Mouse (Mus musculus) limb, embryonic 11.5 days (tissue): ENCODE measurements at regions not wholly inside any gene's neighbourhood (a gene's known extent, or its start where the extent isn't known, plus 50 kb on each side); places are given as distances from the start of the nearest gene placed in this dataset.

Source experiments
- ATAC-seq: fragments of 200-750 bp; cut with Nextera tagmentation; 2 replicates; pipeline ENCODE4 v1.8.0; 2017; ENCODE audit warnings: low read depth; ENCODE audit not compliant: insufficient number of reproducible peaks, low FRiP score, low TSS enrichment
- DNase-seq: peaks from one replicate; pipeline ENCODE4 v3.0.0-alpha.2; 2015; ENCODE audit warnings: low spot score
- H3K27ac ChIP-seq: fragments of 300-500 bp; sonication (generic); replicated peaks from 2 replicates; pipeline ENCODE4 v1.5.1; 2014; ENCODE audit warnings: low read depth, mild to moderate bottlenecking, low read length
- H3K27me3 ChIP-seq: fragments of 300-500 bp; sonication (generic); 2 replicates; pipeline ENCODE4 v1.6.1; 2014; ENCODE audit warnings: mild to moderate bottlenecking, low read length, mixed read lengths; ENCODE audit not compliant: control insufficient read depth, insufficient read depth
- H3K36me3 ChIP-seq: fragments of 300-500 bp; sonication (generic); 2 replicates; pipeline ENCODE4 v1.6.1; 2014; ENCODE audit warnings: mild to moderate bottlenecking, low read length, moderate library complexity, mixed read lengths; ENCODE audit not compliant: control insufficient read depth, insufficient read depth
- H3K4me1 ChIP-seq: fragments of 300-500 bp; sonication (generic); 2 replicates; pipeline ENCODE4 v1.6.1; 2014; ENCODE audit warnings: low read length, mixed read lengths; ENCODE audit not compliant: control insufficient read depth, insufficient read depth
- H3K4me2 ChIP-seq: fragments of 300-500 bp; sonication (generic); 2 replicates; pipeline ENCODE4 v1.6.1; 2014; ENCODE audit warnings: low read depth, mild to moderate bottlenecking, moderate library complexity; ENCODE audit not compliant: severe bottlenecking
- H3K4me3 ChIP-seq: fragments of 300-500 bp; sonication (generic); 2 replicates; pipeline ENCODE4 v1.5.1; 2014; ENCODE audit warnings: low read depth, low read length
- H3K9ac ChIP-seq: fragments of 300-500 bp; sonication (generic); 2 replicates; pipeline ENCODE4 v1.6.1; 2014; ENCODE audit warnings: mild to moderate bottlenecking, low read length
- H3K9me3 ChIP-seq: fragments of 300-500 bp; sonication (generic); 2 replicates; pipeline ENCODE4 v1.6.1; 2016; ENCODE audit warnings: low read length; ENCODE audit not compliant: control insufficient read depth
- WGBS: fragments of 180-500 bp; shearing (Covaris S2); extraction: QIAGEN DNeasy Blood & Tissue Kit; methylation state at CpG from one replicate; pipeline ENCODE4 v1.1.7; 2014; 5-methylcytosine and 5-hydroxymethylcytosine counted together

DNA sequence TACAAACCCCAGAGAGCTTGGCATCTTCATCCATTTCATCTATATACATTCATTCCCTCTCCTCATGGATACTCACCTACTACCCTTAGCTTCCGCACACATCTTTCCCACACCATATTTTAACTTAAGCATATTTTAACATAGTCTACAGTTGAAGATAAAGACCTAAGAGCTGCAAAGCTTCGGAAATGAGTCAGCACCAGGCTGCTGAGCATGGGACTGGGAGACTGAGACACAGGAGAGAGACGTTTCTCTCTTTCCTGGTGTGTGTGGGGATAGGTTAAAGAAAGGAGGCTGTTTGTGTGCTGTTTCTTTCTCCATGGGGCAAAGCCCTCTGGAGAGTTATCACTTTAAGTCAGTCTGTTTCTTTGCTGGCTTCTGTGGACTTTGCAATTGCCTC lies 264.3 kb downstream of the Sorl1 start:
- DNase-seq: no peak
- Histone ChIP-seq H3K4me3 (no peak overlapping the region), H3K9ac (no peak overlapping the region), H3K36me3 (no peaks in the 10 kb centered on the region), H3K4me1 (peaks cover 30% of the 10 kb centered on the region), H3K27ac (peak overlapping the region; percentile 89), H3K9me3 (no peaks in the 10 kb centered on the region), H3K4me2 (no peak overlapping the region), H3K27me3 (no peaks in the 10 kb centered on the region)
- WGBS: 82% methylated on average over 3 of the region's 3 CpGs
- no peak for ATAC-seq

DNA sequence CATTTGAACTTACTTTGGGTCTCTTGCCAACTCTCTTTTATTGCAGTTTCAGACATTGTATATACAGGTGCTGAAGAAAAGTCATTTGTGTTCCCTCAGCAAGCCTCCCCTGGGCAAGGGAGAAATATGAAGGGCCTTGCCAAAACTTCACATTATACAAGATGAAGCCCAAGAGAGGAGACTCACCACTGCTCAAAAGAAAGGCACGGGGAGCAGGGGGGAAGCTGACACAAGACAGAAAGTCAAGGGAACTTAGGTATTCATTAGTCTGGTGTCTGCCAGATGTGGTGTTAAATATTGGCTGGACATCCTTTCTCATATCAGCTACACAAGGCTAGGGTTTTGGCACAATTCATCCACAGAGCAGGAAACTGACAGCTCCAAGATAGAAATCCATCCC lies 272.0 kb downstream of the Sorl1 start:
- Histone ChIP-seq H3K9ac (no peak overlapping the region), H3K4me3 (no peak overlapping the region), H3K36me3 (no peaks in the 10 kb centered on the region), H3K27ac (no peak overlapping the region), H3K4me1 (no peaks in the 10 kb centered on the region), H3K4me2 (no peak overlapping the region), H3K27me3 (no peaks in the 10 kb centered on the region), H3K9me3 (no peaks in the 10 kb centered on the region)
- DNase-seq (no peak), ATAC-seq (no peak)
- WGBS: 80% methylated on average over 1 of the region's 1 CpGs

- Histone ChIP-seq H3K4me3 (no peak overlapping the region), H3K36me3 (no peaks in the 10 kb centered on the region), H3K9ac (no peak overlapping the region), H3K27ac (no peak overlapping the region), H3K27me3 (no peaks in the 10 kb centered on the region), H3K4me2 (no peak overlapping the region), H3K4me1 (0 out of 2 replicates have a peak, but pooled peaks cover 3% of the 10 kb centered on the region), H3K9me3 (no peaks in the 10 kb centered on the region)
- DNase-seq (no peak), ATAC-seq (no peak)
- WGBS: 71% methylated on average over 4 of the region's 4 CpGs
Measured at GRCm38 (mm10) chr9:41849628-41850326, 274.3 kb downstream of the Sorl1 start.

GRCm38 (mm10) chr9:41844616-41845015 lies 279.5 kb downstream of the Sorl1 start:
- Histone ChIP-seq H3K9ac (no peak overlapping the region), H3K9me3 (no peaks in the 10 kb centered on the region), H3K4me2 (no peak overlapping the region), H3K36me3 (no peaks in the 10 kb centered on the region), H3K27ac (no peak overlapping the region), H3K4me3 (no peak overlapping the region), H3K4me1 (0 out of 2 replicates have a peak, but pooled peaks cover 3% of the 10 kb centered on the region), H3K27me3 (no peaks in the 10 kb centered on the region)
- 89% methylated on average over 3 of the region's 3 CpGs for WGBS
- DNase-seq (no peak), ATAC-seq (no peak)

GRCm38 (mm10) chr9:41834487-41835404 lies 289.4 kb downstream of the Sorl1 start:
- Histone ChIP-seq H3K4me2 (no peak overlapping the region), H3K4me3 (no peak overlapping the region), H3K36me3 (no peaks in the 10 kb centered on the region), H3K27ac (peak overlapping the region; percentile 49), H3K9ac (no peak overlapping the region), H3K27me3 (no peaks in the 10 kb centered on the region), H3K9me3 (peaks cover 4% of the 10 kb centered on the region), H3K4me1 (no peaks in the 10 kb centered on the region)
- ATAC-seq (peak; percentile 89), DNase-seq (peak; percentile 71)
- 17% methylated on average over 11 of the region's 11 CpGs for WGBS

DNA sequence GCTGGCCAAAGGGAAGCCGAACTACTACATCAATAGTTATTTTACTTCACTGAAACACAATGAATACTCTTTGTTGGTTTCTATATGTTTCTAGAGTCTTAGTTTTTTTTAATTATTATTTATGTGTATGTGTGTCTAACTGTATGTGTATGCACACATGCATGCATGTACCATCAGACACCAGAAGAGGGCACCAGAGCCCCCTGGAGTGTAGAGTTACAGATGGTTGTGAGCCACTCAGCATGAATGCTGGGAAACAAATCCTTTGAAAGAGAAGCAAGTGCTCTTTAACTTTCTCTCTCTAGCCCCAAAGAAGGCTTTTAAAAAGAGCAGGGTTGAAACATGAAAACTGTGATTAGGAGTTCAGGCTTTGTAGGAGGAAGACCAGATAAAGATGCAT lies 290.7 kb downstream of the Sorl1 start:
- H3K9ac ChIP-seq: no peak overlapping the region
- no peak overlapping the region for H3K4me3 ChIP-seq
- H3K4me2 ChIP-seq: no peak overlapping the region
- H3K4me1 ChIP-seq: no peaks in the 10 kb centered on the region
- no peak for DNase-seq
- no peak overlapping the region; the same call in 1 of the 2 replicates for H3K27ac ChIP-seq
- peaks cover 4% of the 10 kb centered on the region for H3K9me3 ChIP-seq
- no peaks in the 10 kb centered on the region for H3K27me3 ChIP-seq
- 100% methylated on average over 1 of the region's 1 CpGs for WGBS
- ATAC-seq: no peak
- no peaks in the 10 kb centered on the region for H3K36me3 ChIP-seq

DNA sequence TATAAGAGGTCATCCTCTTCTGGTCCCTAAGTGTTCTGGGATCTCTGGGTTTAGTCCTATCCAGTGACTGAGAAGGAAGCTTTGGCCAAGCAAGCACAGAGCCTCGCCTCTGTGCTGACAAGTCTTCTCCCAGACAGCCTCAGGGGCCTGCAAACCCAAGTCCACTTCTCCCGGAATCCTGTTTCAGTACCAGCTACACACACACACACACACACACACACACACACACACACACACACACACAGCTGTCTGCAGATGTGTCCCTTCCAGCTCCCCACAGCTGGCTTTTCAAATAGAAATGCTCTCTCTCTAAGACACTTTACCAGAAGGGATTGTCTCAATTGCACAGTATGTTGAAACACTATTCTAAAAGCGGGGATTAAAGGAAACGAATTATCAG lies 296.7 kb downstream of the Sorl1 start:
- H3K36me3 ChIP-seq: no peaks in the 10 kb centered on the region
- H3K4me2 ChIP-seq: no peak overlapping the region
- WGBS: 70% methylated on average over 4 of the region's 4 CpGs
- no peak for ATAC-seq
- no peak overlapping the region; the same call in 1 of the 2 replicates for H3K27ac ChIP-seq
- H3K9me3 ChIP-seq: no peaks in the 10 kb centered on the region
- H3K27me3 ChIP-seq: no peaks in the 10 kb centered on the region
- H3K9ac ChIP-seq: no peak overlapping the region
- H3K4me3 ChIP-seq: no peak overlapping the region
- H3K4me1 ChIP-seq: no peaks in the 10 kb centered on the region; the same call in 1 of the 2 replicates
- DNase-seq: no peak

- Histone ChIP-seq H3K27me3 (no peaks in the 10 kb centered on the region), H3K27ac (no peak overlapping the region), H3K4me1 (no peaks in the 10 kb centered on the region), H3K4me2 (no peak overlapping the region), H3K4me3 (no peak overlapping the region), H3K36me3 (no peaks in the 10 kb centered on the region), H3K9ac (no peak overlapping the region), H3K9me3 (no peaks in the 10 kb centered on the region)
- WGBS: 71% methylated on average over 4 of the region's 4 CpGs
- no peak for DNase-seq
- no peak for ATAC-seq
Measured at GRCm38 (mm10) chr9:41821401-41821800, 302.7 kb downstream of the Sorl1 start.
